Mouse (Mus musculus) B cell, adult 2 months (primary cell): ENCODE data around the gene Samm50.

Source experiments
- DNase-seq, 2 experiments: peaks; one replicate each; pipeline ENCODE4 v3.0.0; 2022

Gene Samm50

DNA sequence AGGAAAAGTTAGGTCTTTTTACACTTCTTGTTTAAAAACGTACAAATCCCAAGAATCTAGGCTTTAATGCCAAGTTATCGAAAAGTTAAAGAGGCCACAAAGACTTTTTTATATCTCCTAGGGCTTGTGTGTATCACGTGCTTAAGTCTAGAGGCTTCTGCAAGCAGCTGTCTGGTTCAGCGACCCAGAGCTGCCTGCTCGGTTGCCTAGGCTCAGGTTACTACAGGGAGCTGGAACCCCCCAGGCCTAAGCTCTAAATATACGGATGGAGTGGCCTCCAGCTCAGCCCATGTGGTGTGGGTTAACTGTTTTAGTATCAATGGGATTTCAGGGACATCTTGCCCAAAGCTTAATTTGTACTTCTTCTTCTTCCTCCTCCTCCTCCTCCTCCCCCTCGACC is 49.5 kb downstream of the Samm50 start:
- DNase-seq: no peak

DNA sequence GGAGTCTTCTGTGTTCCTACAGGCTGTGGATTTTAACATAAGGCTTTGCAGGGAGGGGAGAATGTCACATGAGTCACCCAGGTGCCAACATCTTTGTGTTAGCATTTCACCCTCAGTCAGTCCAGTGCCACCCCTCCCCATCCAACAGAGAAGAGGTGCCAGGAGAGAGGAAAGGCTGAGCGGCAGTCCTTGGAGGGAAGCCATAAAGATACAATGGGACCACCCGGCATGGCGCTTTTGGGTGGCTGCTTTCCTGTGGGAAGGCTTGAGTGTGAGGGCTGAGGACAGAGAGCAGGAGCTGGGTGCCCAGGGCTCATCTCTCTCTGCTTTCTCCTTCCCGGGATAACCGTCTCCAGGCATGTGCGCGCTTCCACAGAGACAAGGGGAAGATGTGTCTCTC is 53.1 kb downstream of the Samm50 start:
- no peak for DNase-seq

DNA sequence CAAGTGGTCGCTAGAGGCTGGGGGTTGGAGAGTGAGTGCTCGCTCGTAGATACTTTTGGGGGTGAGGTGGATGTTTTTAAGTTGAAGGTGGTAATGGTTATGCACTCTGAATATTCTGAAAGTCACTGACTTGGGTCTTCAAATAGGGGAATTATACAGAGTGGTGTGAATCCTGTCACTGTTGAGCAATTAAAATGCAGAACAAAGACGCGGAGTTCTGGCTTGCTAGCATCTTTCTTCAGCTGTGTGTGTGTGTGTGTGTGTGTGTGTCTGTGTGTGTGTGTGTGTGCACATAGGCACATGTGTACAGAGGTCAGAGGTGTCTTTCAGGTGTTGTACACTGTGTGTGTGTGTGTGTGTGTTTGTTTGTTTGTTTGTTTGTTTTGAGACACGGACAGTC is 54.2 kb downstream of the Samm50 start:
- no peak for DNase-seq

DNA sequence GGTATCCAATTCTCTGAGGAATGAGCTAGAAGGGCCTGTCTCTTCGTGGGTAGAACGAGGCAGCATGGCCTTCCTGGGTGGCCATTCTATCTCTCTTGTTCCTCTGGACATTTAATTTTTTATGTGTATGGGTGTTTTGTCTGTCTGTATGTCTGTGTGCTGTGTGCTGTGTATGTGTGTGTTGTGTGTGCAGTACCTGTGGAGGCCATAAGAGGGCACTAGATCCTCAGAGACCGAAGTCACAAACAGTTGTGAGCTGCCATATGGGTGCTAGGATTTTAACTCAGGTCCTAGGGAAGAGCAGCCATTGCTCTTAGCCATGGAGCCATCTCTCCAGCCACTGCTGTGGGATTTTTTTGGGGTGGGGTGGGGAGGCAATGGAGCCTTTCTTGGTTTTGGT is 55.3 kb downstream of the Samm50 start:
- no peak for DNase-seq

DNA sequence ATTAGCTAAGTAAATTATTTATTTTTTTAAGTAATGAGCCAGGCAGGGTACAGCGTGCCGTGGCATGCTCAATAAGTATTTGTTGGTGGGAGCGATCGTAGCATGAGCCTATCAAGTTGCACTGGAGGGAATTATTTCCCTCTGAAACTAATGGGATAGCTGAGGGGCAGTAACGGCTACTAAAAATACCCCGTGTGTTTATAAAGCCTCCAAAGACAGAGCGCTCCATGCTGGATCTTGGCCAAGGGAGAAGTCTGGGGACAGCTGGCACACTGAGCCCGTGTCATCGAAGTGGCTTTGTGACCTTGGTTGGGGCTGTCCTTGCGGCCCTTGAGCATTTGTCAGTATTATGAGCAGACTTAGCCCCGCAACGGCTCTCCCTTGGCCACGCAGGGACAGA is 59.2 kb downstream of the Samm50 start:
- DNase-seq: no peak

DNA sequence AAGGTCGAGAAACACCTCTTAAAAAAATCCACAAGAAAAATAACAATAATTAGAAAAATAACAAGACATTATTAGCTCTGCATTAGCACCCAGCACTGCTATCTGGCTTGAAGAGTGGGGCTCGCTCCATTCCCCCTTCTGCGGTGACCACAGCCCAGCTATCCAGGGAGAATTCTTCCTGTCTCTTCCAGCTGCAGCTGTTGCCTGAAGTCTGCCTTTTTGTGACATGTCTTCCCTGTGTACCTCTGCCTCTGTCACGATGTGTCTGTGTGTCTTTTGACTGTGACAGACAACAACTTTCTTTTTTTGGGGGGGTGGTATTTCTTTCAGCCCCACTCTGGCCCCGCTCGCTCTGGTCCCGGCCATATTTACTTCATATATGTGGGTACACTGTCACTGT is 60.6 kb downstream of the Samm50 start:
- no peak for DNase-seq

DNA sequence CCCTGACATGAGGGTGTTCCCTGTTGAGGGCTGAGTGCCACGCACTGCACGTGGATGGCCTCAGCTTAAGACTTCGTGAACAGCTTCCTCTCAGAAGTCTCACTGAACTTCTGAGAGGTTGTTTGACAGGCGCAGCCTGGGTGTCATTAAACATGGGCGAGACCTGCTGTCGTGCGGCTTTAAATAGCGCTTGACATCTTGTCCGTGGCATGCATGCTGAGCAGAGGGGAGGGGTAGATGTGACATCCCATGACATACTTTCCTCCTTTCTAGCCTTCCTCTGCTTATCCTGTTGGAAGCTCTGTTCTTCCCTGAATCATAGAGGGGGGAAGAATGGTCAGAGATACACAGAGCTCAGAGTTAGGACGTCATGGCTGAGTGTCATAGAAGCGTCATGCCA is 61.7 kb downstream of the Samm50 start:
- no peak for DNase-seq

DNA sequence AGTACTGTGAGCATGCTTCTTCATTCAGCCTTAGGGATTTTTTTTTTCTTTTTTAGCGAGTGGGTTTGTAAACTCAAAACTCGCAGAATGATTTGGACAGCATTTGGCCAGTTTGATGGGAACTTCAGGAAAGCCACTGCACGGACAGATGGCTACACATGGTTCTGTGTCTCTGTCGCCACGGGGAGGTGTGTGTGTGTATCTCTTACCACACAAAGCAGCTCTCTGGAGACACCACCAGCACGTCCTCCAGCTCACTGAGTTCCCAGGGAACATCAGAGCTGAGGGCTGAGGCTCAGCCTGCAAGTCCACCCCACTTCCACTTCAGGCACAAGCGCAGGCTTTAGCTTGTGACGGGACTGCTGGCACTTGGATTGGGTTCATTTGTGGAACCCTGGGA is 62.3 kb downstream of the Samm50 start:
- no peak for DNase-seq

DNA sequence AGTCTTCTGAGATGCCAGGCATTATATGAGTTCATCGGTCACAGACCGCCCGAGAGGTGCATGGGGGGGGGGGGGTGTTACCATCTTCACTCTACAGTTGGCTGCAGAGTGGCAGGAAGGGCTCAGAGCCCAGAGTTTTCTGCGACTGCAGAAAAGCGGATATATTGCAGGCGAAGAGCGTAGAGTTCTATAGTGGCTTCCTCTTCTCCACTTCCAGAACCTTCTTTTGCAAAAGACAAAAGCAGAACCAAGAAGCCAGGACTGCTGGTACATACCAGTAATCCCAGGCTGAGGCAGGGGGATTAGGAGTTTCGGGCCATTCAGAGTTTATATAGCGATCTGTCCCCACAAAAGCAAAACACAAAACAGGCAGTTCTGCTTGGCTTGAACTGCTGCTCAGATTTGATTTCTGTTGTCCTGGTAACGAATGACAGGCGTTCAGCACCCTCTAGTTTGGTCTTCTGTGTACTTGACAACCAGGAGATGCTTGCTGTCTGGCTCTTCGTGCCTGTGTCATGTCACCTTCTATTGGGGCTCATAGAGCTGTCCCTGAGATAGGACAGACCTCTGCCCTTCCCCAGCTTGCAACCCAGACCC is 64.3 kb downstream of the Samm50 start:
- no peak for DNase-seq

DNA sequence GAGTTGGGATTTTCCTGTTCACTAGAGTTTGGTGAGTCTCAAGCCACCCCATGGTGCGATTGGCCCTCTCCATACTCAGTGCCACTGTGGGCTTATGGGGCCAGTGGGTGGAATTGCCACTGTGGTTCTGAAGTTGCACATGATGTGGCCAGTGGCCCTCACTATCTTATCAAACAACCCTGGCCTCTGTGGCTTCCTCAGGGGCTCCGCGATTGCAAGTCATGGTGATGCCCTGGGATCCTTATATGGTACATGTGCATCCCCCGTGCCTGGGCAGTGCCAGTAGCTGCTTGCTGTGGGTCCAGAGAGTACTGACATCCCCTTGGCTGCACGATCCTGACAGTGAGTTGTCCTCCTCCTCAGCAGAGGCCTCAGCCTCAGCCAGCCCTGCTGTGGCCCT is 64.8 kb downstream of the Samm50 start:
- DNase-seq: no peak

DNA sequence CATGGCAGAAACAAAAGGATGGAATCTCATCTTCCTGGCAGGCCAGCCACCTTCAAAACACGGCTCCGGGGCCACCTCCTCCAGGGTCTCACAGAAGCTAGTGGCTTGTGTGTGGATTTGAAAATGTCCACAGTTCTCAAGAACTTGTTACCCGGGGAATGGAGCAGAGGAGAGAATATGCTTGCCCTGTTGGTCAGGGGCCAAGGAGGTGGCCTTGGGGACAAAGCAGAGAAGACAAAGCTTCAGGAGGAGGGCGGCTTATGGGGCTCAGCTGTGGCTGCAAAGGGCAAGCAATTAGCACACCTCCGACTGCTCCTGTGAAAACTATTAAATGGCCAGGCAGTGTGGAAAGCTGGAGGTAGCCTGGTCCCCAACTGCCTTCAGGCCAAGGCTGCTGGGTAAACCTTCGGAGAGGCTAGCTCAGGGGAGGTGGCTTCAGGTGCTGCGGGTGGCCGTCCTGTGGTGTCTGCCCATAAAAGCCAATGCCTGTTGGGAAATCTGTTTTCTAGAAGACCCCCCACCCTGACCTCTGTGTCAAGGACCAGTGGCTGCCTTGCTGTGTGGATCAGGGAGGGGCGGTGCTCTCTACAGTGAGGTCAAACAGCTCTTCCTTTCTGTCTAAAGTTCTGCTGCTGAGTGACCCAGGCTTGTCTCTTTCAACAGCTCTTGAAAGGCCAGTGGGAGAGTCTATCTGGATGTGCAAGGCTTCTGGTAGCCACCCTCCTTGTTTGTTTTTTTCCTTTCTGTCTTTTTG is 66.7 kb downstream of the Samm50 start:
- no peak for DNase-seq

DNA sequence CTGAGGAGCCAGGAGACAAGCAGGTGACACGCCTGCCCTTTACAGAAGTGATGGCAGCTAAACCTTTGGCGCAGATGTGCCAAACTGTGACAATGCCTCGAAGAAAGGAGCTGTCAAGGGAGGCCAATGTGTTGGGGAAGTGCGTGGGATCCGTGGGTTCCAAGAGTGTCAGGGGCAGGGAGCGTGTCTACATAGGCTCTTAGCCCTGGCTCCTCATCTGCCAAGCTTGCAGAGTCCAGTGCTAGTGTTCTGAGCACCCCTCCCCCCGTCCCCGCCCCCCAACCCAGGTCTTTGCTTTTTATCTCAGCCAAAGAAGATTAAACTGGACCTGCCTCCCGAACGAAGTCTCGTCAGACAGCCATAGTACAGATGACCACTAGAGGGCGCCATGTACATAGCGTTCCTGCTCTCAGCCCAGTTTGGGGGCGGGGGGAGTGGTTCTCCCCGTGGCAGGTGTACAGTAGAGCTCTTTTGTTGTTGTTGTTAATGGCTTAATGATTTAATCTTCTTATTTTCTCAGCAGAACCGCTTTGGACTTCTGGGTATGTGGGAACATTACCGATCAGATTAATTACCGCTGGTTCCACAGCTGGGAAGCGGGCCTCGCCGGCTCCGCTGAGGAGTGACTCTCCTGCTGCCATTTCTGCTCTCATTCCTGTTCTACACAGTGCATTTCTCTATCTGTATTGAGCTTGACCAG is 68.2 kb downstream of the Samm50 start:
- peak; percentile 82 to 85 for DNase-seq

DNA sequence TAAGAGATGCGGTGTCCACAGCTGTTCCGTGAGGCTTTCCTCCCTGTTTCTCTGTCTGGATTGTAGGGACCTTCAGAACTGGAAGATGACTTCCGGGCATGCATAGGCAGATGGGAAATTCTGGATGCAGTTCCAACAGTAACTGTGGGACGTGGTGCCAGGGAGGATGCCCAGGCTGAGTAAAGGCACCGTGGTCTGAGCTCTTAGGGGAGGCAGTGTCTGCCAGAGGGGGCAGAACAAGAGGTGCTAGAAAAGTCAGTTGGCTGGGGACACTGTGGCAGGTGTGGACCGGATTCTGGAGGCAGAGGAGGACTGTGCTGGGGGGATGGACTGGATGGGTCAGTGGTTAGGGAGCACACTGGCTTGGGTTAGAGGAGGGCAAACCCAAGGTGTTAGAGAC is 70.6 kb downstream of the Samm50 start:
- no peak for DNase-seq

DNA sequence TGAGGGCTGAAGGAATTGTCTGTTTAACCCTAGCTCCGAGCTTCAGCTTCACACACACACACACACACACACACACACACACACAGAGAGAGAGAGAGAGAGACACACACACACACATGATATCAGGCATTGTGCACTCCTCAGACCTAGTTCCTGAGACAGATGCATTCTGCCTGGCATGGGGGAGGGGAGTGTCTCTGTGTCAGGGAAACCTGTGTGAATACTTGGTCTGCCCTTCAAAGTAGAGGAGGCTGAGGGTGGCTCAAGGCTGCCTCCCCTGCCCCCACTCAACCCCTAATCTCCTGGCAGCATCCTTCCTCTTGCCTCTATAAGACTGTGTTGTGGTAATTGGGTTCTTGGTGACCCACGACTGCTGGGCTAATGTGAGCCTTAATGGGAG is 71.5 kb downstream of the Samm50 start:
- DNase-seq: no peak

DNA sequence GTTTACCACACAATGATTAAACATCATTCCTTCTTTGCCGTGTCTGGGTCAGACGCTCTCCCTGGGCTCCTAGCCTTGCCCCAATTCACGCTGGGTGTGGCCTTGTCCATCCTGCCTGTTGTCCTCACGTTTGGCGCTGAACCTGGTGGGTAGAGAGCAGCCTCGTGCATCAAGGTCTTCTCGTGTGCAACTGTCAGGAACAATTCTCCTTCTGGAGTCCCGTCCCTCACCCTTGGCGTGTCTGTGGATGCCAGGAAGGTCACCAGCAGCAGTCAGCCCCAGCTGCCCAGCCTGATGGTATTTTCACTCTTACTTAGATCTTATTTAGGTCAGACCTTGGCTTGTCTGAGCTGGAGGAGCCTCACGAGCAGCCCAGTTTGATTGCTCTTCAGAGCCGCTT is 73.1 kb downstream of the Samm50 start:
- no peak for DNase-seq

DNA sequence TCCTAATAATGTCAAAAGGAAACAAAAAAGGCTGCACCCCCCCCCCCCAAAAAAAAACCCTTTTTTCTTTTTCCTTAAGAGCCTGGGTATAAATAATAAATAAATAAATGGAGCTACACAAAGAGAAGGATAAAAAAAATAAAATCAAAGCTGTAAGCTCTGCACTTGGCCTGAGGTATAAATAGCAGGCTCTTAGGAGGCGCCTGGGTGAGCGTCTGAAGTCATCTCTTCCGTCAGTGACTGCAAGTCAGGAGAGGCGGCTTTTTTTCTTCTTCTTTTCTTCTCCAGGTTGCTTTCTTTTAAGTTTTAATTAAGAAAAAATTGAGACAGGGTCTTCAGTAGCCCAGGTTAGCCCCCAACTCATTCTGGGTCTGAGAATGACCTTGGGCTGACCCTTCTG is 74.2 kb downstream of the Samm50 start:
- DNase-seq: no peak
